Mouse (Mus musculus): ENCODE results near the gene Uspl1. TPM values are rescaled to one million over a fixed set of nuclear protein-coding genes. Genes with fewer than 3 reads are reported as not detected.
A peak's percentile ranks its signal among the peaks of the same experiment; 100 is the strongest.

Gene Uspl1
- polyA plus RNA-seq, 1 experiment from 2014 or later: 54.6 TPM

DNA sequence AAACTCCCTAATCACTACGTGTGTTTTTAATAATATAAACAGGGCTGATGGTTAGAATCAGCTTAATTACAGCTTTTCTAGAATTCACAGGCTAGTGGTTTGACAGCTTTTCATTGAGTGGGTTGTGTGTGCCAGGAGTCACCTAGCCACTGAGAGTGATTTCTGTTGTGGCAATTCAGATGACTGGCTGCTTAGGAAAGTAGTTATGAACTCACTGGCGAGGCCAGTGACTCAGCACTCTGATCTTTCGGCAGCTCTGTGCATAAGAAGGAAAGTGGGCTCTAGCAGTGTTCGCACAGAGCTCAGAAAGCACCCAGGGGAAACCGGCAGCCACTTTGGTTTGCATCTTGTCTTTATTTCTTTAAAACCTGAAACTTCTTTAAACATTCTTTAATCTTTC lies 18.8 kb downstream of the Uspl1 start:
- Histone ChIP-seq H3K4me2 (no peak overlapping the region), H3K9ac (no peak overlapping the region), H3K9me3 (no peaks in the 10 kb centered on the region), H3K4me1 (replicated peaks) (0 out of 2 replicates have a peak, but pooled peaks cover 3% of the 10 kb centered on the region), H3K27ac (no peak overlapping the region), H3K4me3 (no peak overlapping the region), H3K27me3 (no peaks in the 10 kb centered on the region), H3K36me3 (peaks cover 67% of the 10 kb centered on the region)
- ATAC-seq (ENCODE audit: low FRiP score): no peak
- 89% methylated on average over 5 of the region's 5 CpGs for WGBS

DNA sequence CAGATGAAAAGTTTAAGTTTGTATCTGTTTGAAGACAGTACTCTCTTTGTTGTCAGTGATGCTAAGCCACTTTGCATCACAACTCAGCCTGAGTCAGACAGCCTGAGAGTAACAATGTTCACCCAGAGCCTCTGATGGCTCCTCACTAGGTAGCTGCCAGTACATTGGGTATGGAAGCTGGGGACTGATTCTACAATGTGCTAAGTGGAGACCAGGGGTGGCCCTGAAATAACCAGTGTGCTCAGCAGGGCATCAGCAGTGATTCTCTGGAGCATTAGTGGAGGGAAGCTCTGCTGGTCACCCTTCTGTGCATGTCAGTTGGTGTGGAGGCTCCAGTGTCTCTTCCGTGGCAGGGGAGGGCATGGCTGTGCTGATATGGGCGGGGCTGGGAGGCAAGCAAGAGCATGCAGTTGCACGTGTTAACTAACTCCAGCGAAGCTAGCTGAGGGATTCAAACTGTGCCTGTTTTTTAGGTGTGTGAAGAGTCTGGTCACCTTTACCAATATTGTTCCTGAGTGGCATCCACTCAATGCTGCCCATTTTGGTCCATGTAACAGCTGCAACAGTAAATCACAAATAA lies 19.7 kb downstream of the Uspl1 start:
- no peaks in the 10 kb centered on the region for H3K9me3 ChIP-seq
- ATAC-seq (ENCODE audit: low FRiP score): no peak
- H3K36me3 ChIP-seq: peaks cover 63% of the 10 kb centered on the region
- H3K27ac ChIP-seq: no peak overlapping the region
- no peak overlapping the region for H3K9ac ChIP-seq
- no peaks in the 10 kb centered on the region for H3K27me3 ChIP-seq
- H3K4me3 ChIP-seq: no peak overlapping the region
- no peak overlapping the region for H3K4me2 ChIP-seq
- WGBS: 89% methylated on average over 4 of the region's 4 CpGs
- peaks cover 5% of the 10 kb centered on the region; the same call in 1 of the 2 replicates for H3K4me1 ChIP-seq (replicated peaks)

DNA sequence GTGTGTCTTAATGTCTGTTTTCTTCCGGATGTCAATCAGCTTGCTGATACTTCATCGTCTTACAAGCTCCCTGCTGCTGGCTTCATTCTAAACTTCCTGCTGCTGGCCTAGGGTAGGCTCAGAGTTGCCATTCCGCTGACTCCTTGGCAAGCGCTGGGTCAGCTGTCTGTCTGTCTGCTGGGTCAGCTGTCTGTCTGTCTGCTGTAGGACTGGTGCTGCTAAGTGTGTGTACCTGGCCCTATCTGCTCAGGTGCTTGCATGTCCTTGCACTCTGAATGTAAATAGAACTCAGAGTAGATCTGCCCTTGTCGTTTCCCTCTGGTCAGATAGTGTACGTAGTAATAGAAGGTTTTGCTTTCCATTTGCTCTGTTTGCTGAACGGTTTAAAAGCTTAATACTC lies 20.7 kb downstream of the Uspl1 start:
- H3K4me1 ChIP-seq (replicated peaks): peaks cover 12% of the 10 kb centered on the region
- 94% methylated on average over 7 of the region's 7 CpGs for WGBS
- peaks cover 61% of the 10 kb centered on the region for H3K36me3 ChIP-seq

DNA sequence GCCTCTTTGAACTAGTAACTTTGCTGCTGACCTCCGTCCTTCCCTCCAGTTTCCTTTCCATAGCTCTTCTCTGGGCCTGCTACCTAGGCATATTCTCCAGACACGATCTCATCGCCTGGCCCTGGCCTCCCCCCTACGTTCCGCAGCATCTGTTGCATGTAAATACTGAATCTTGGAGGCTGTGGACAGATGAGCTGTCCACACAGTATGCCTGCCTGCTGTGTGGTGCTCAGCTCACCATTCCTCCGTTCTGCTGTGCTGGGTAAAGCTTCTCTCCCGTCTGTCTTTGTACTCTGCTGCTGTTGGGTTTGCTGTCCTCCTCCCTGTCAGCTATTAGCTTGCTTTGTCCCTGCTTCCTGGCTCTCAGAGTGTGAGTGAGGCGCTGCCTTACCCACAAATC lies 21.1 kb downstream of the Uspl1 start:
- H3K4me1 ChIP-seq (replicated peaks): peaks cover 12% of the 10 kb centered on the region
- 82% methylated on average over 8 of the region's 8 CpGs for WGBS
- H3K36me3 ChIP-seq: peaks cover 63% of the 10 kb centered on the region
- no peak for ATAC-seq (ENCODE audit: low FRiP score)
- no peak overlapping the region for H3K4me2 ChIP-seq
- no peaks in the 10 kb centered on the region for H3K27me3 ChIP-seq
- 0 out of 2 replicates have a peak overlapping the region, but pooled peaks have one; percentile 5 for H3K9ac ChIP-seq
- H3K27ac ChIP-seq: no peak overlapping the region
- no peak overlapping the region for H3K4me3 ChIP-seq
- no peaks in the 10 kb centered on the region for H3K9me3 ChIP-seq

More for the DNA sequence above, 20.7 kb downstream of the Uspl1 start:
- H3K27me3 ChIP-seq: no peaks in the 10 kb centered on the region
- no peak for ATAC-seq (ENCODE audit: low FRiP score)
- no peaks in the 10 kb centered on the region for H3K9me3 ChIP-seq
- H3K27ac ChIP-seq: no peak overlapping the region
- no peak overlapping the region for H3K4me3 ChIP-seq
- H3K9ac ChIP-seq: no peak overlapping the region
- no peak overlapping the region for H3K4me2 ChIP-seq

DNA sequence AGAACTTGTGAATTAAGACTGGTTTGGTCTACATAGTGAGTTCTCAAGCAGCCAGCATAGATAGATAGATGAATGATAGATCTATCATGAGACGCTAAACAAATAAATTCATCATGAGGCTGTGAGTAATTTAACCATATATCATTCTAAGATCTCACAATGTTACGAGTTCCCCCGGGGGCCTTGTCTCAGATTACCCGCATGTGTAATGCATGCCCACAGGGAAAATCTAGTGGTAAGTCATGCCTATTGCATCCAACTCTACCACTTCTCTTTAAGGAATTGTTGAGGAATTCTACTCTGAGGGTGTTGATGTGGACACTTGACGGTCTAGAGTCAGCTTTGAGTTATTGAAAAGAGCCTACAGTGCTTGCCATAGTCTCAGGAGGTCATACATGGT lies 22.1 kb downstream of the Uspl1 start:
- no peak for ATAC-seq (ENCODE audit: low FRiP score)
- 74% methylated on average over 5 of the region's 5 CpGs for WGBS

DNA sequence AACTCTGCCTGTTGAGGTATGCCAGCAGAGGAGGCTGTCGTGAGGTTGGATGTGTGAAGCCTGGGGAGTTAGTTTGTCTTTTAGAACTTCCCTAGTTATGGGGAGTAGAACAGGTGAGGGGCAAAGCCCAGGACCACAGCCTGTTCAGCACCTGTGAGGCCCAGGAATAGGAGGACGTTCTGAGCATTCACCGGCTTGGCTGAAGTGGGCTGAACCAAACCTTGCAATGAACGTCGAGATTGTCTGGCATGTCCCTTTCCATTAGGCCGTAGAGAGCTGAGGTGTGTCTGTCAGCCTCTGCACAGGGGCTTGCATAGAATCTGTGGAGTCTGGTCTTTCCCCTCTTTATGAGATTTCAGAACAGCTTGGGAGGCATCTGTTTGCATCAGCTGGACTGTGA lies 23.5 kb downstream of the Uspl1 start:
- Histone ChIP-seq H3K9ac (no peak overlapping the region), H3K9me3 (no peaks in the 10 kb centered on the region)
- 76% methylated on average over 6 of the region's 6 CpGs for WGBS

More for the DNA sequence above, 22.1 kb downstream of the Uspl1 start:
- Histone ChIP-seq H3K4me3 (no peak overlapping the region), H3K4me2 (no peak overlapping the region), H3K27me3 (no peaks in the 10 kb centered on the region), H3K27ac (no peak overlapping the region), H3K9ac (no peak overlapping the region), H3K4me1 (replicated peaks) (peaks cover 12% of the 10 kb centered on the region), H3K9me3 (no peaks in the 10 kb centered on the region), H3K36me3 (peaks cover 66% of the 10 kb centered on the region)

DNA sequence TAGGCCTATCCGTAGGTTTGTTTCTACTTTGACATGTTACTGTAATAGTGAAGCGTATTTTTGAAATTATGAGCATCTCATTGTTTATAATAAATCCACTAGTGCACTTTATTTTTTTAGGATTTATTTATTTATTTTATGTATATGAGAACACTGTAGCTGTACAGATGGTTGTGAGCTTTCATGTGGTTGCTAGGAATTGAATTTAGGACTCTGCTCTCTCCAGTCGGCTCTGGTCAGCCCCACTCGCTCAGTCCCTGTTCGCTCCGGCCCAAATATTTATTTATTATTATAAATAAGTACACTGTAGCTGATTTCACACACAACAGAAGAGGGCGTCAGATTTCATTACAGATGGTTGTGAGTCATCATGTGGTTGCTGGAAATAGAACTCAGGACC lies 24.6 kb downstream of the Uspl1 start:
- no peak overlapping the region for H3K27ac ChIP-seq
- H3K4me1 ChIP-seq (replicated peaks): peaks cover 12% of the 10 kb centered on the region
- no peak overlapping the region for H3K9ac ChIP-seq
- H3K4me2 ChIP-seq: no peak overlapping the region
- no peak overlapping the region for H3K4me3 ChIP-seq
- WGBS: 76% methylated on average over 7 of the region's 7 CpGs
- H3K36me3 ChIP-seq: peaks cover 65% of the 10 kb centered on the region
- ATAC-seq (ENCODE audit: low FRiP score): no peak
- H3K27me3 ChIP-seq: no peaks in the 10 kb centered on the region
- H3K9me3 ChIP-seq: no peaks in the 10 kb centered on the region

More for the DNA sequence above, 23.5 kb downstream of the Uspl1 start:
- no peaks in the 10 kb centered on the region for H3K27me3 ChIP-seq
- no peak for ATAC-seq (ENCODE audit: low FRiP score)
- no peak overlapping the region for H3K27ac ChIP-seq
- H3K36me3 ChIP-seq: peaks cover 65% of the 10 kb centered on the region
- H3K4me2 ChIP-seq: no peak overlapping the region
- peaks cover 12% of the 10 kb centered on the region for H3K4me1 ChIP-seq (replicated peaks)
- no peak overlapping the region for H3K4me3 ChIP-seq

DNA sequence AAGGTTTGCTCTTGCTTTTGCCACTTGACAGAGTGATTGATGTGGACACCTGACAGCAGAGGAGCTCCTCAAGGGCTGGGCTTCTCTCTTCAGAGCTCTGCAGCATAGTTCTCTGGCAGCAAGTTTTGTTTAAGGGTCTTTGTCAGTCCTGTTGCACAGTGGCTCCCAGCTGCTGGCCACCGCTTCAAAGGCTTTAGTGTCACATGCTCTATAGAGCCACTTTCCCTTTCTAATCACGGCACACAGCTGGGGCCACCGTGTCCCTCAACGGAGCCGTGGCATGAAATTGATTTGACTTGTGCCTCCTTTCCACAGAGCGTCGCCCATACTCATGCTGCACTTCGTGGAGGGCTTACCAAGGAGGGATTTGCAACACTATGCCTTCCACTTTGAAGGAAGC lies 25.2 kb downstream of the Uspl1 start:
- no peak overlapping the region for H3K9ac ChIP-seq
- peaks cover 12% of the 10 kb centered on the region for H3K4me1 ChIP-seq (replicated peaks)
- H3K27me3 ChIP-seq: no peaks in the 10 kb centered on the region
- no peak overlapping the region for H3K4me3 ChIP-seq
- H3K4me2 ChIP-seq: no peak overlapping the region
- H3K27ac ChIP-seq: no peak overlapping the region
- peaks cover 65% of the 10 kb centered on the region for H3K36me3 ChIP-seq
- no peaks in the 10 kb centered on the region for H3K9me3 ChIP-seq
- 11% methylated on average over 8 of the region's 8 CpGs for WGBS
- ATAC-seq (ENCODE audit: low FRiP score): peak; percentile 69; the same call in 1 of the 2 replicates

DNA sequence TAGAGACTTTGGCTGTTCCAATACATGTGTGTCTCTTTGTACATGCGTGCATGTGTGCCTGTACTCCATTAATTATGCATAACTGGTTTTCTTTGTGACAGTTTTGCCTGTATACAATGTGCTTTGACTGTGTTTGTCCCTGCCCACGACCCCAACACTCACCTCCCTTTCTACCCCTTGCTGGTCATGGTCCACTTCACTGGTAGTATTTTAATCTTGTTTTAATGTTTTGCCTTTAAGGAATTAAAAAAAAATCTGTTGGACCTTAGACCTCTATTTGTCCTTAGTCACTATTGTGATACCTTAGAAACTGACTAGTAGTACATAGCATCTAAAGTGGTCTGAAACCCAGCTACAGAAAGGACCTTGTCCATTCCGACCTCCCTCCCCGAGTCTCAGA lies 26.9 kb downstream of the Uspl1 start:
- no peak overlapping the region for H3K27ac ChIP-seq
- peaks cover 12% of the 10 kb centered on the region for H3K4me1 ChIP-seq (replicated peaks)
- 74% methylated on average over 4 of the region's 4 CpGs for WGBS
- H3K9ac ChIP-seq: no peak overlapping the region
- H3K4me2 ChIP-seq: no peak overlapping the region
- H3K9me3 ChIP-seq: no peaks in the 10 kb centered on the region
- no peak overlapping the region for H3K4me3 ChIP-seq
- H3K36me3 ChIP-seq: peaks cover 69% of the 10 kb centered on the region
- H3K27me3 ChIP-seq: no peaks in the 10 kb centered on the region
- ATAC-seq (ENCODE audit: low FRiP score): no peak

DNA sequence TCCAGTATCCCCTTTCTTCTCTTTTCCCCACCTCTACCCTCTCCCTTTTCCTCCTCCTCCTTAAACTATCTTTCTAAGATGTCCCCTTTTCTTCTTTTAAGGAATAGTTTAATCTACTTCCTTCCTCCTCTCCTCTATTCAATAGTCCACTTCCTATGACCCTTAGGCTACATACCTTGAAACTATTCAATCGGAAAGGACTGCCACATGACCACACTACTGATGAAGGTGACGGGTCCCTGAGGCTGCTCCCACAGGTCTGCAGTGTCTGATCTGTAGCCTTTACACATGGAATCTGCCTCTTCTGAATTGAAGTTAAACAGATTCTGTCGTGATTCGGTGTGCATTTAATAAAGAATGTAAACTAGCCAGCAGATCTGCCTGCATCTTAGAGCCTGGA lies 28.7 kb downstream of the Uspl1 start:
- Histone ChIP-seq H3K4me2 (no peak overlapping the region), H3K9me3 (no peaks in the 10 kb centered on the region), H3K27me3 (no peaks in the 10 kb centered on the region), H3K4me1 (replicated peaks) (peaks cover 11% of the 10 kb centered on the region), H3K27ac (no peak overlapping the region), H3K36me3 (peaks cover 81% of the 10 kb centered on the region), H3K9ac (no peak overlapping the region), H3K4me3 (no peak overlapping the region)
- 79% methylated on average over 4 of the region's 4 CpGs for WGBS
- no peak for ATAC-seq (ENCODE audit: low FRiP score)

DNA sequence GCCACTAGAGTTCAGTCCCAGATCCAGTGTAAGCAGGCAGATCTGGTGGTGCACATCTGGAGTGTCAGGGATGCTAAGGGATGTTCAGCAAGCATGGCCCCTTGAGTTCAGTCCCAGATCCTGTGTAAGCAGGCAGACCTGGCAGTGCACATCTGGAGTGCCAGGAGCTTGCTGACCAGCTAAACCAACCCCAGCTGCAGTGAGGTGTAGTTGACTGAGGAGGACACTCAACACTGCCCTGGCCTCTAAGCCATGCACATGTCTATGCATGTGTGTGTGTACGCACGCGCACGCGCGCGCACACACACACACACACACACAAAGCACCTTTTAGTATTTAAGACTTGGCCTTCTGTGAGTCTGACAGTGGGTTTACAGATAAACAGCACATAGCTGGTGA lies 31.4 kb downstream of the Uspl1 start:
- WGBS: over 99% methylated on average over 7 of the region's 7 CpGs
- no peak for ATAC-seq (ENCODE audit: low FRiP score)
- Histone ChIP-seq H3K36me3 (peaks cover 67% of the 10 kb centered on the region), H3K4me2 (no peak overlapping the region), H3K9me3 (no peaks in the 10 kb centered on the region), H3K27me3 (no peaks in the 10 kb centered on the region), H3K4me3 (no peak overlapping the region), H3K27ac (no peak overlapping the region), H3K4me1 (replicated peaks) (no peaks in the 10 kb centered on the region), H3K9ac (no peak overlapping the region)

DNA sequence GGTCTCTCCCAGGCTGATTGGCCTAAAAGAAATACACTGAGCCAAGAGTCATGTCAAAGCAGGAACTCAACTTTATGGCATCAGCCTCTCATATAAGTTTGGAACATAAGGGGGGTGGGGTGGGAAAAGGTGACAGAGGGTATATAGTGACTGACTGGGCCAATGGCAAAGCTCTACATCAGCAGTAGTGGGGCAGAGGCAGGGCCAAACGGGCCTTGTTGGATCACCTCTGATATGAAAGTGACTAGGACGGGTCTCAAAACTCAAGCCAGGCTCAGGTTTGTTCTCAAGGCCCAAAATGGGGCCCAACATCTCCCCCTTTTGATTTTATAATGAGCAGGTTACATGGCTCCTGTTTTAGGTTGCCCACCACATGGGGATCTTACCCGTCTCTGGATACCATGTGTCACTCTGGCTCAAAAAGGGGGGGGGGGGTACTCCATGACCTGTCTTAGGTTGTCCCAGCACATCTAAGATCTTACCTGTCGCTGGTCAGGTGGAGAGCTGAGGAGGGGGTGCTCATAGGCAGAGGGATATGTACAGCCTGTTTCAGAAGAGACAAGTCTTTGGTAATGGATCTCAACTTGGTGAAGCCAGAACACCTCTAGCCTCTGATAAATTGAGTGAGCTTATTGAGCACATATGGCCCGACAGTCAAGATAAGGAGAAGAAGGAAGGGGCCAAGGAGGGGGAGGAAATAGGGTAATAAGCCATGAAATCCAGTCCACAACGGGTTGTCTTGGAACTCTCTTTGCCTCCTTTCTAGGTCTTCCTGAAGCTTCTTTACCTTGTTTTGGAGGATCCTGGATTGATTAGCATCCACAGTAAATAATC lies 33.6 kb downstream of the Uspl1 start:
- Histone ChIP-seq H3K9ac (no peak overlapping the region), H3K27ac (no peak overlapping the region), H3K4me2 (no peak overlapping the region), H3K4me1 (replicated peaks) (no peaks in the 10 kb centered on the region), H3K9me3 (no peaks in the 10 kb centered on the region), H3K36me3 (peaks cover 48% of the 10 kb centered on the region), H3K27me3 (no peaks in the 10 kb centered on the region), H3K4me3 (no peak overlapping the region)
- WGBS: 89% methylated on average over 6 of the region's 6 CpGs
- no peak for ATAC-seq (ENCODE audit: low FRiP score)

DNA sequence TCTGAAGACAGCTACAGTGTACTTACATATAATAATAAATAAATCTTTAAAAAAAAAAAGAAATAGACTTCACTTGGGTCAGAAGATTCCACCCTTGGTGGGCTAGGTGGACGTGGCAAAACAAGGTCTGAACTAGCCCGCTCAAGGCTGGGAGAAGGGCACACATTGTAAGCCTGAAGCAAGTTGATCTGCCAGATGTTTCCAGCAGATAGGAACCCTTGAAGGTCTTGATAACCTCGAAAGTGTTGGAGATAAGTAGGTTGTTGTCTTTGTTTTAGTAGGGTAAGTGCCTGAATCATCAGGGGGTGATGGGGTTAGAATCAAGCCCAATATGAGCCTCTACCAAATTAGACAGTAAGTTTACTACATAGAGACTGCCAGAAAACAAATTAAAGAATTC lies 35.3 kb downstream of the Uspl1 start:
- Histone ChIP-seq H3K4me3 (no peak overlapping the region), H3K9ac (no peak overlapping the region), H3K36me3 (peaks cover 31% of the 10 kb centered on the region), H3K9me3 (no peaks in the 10 kb centered on the region), H3K4me2 (no peak overlapping the region), H3K27ac (no peak overlapping the region), H3K4me1 (replicated peaks) (peaks cover 9% of the 10 kb centered on the region), H3K27me3 (no peaks in the 10 kb centered on the region)
- ATAC-seq (ENCODE audit: low FRiP score): no peak
- 87% methylated on average over 3 of the region's 3 CpGs for WGBS
